Mouse (Mus musculus) spleen, adult 2 months (tissue): ENCODE data around the gene Snapc4.

Source experiments
- CTCF ChIP-seq: fragments of 200-500 bp; IDR thresholded peaks from 2 replicates; pipeline ENCODE4 v1.5.1; 2011; ENCODE audit warnings: mild to moderate bottlenecking, inconsistent platforms; ENCODE audit not compliant: insufficient read depth, insufficient read length, insufficient replicate concordance; ENCODE audit errors: extremely low read depth
- POLR2A ChIP-seq: fragments of 200-500 bp; IDR thresholded peaks from 2 replicates; pipeline ENCODE4 v1.6.1; 2011; ENCODE audit warnings: low read depth, low read length, inconsistent platforms

- TF ChIP-seq POLR2A: no peak
- TF ChIP-seq CTCF: no peak
Measured at GRCm38 (mm10) chr2:26423086-26423485, 42.6 kb upstream of the Snapc4 start.
